In genomic region chr19:56373246-56373645, GRCm38 (mm10) we compare ENCODE assay signal across 35 mouse cellular contexts. TPM values are rescaled to one million over a fixed set of nuclear protein-coding genes. Genes with fewer than 3 reads are reported as not detected.
"Had no signal": no experiment of that assay in that cellular context is flagged by ENCODE, and none has a peak within 500 bp of the region (broad histone marks: within the 10 kb centered on the region; RNA-seq: fewer than 3 reads in every experiment).

No protein-coding gene starts in this region.

- H3K4me2 ChIP-seq: heart, embryonic 11.5 days; heart, embryonic 12.5 days; heart, embryonic 13.5 days; heart, embryonic 15.5 days; hindbrain, embryonic 12.5 days; hindbrain, embryonic 13.5 days; hindbrain, embryonic 14.5 days; hindbrain, embryonic 15.5 days; intestine, embryonic 15.5 days; kidney, embryonic 15.5 days had no signal

- H3K4me1 ChIP-seq: hindbrain, embryonic 10.5 days; hindbrain, embryonic 12.5 days; hindbrain, embryonic 13.5 days; hindbrain, embryonic 15.5 days; kidney, embryonic 15.5 days had no signal

- H3K4me3 ChIP-seq: heart, embryonic 10.5 days; heart, embryonic 12.5 days; heart, embryonic 13.5 days; heart, embryonic 15.5 days; hindbrain, embryonic 10.5 days; hindbrain, embryonic 12.5 days; hindbrain, embryonic 13.5 days; hindbrain, embryonic 15.5 days; intestine, embryonic 15.5 days; kidney, embryonic 15.5 days; layer of hippocampus, adult 2 months had no signal

- H3K36me3 ChIP-seq: hindbrain, embryonic 10.5 days; hindbrain, embryonic 12.5 days; hindbrain, embryonic 13.5 days; hindbrain, embryonic 15.5 days; intestine, embryonic 15.5 days; kidney, embryonic 15.5 days had no signal

- ATAC-seq: hindbrain, embryonic 16.5 days; hindbrain, postnatal 0 days; inflammation-experienced regulatory T-cells, adult 6 months; intestine, embryonic 15.5 days; intestine, embryonic 16.5 days; intestine, postnatal 0 days had no signal

- H3K27me3 ChIP-seq: heart, embryonic 12.5 days; heart, embryonic 13.5 days; heart, embryonic 15.5 days; hindbrain, embryonic 12.5 days; hindbrain, embryonic 13.5 days; hindbrain, embryonic 15.5 days; intestine, embryonic 15.5 days; kidney, embryonic 15.5 days had no signal

- H3K9me3 ChIP-seq: heart, embryonic 10.5 days; heart, embryonic 15.5 days; hindbrain, embryonic 10.5 days; hindbrain, embryonic 12.5 days; hindbrain, embryonic 13.5 days; hindbrain, embryonic 15.5 days; intestine, embryonic 15.5 days; kidney, embryonic 15.5 days had no signal

- H3K27ac ChIP-seq: heart, embryonic 10.5 days; heart, embryonic 13.5 days; heart, embryonic 15.5 days; hindbrain, embryonic 10.5 days; hindbrain, embryonic 12.5 days; hindbrain, embryonic 13.5 days; hindbrain, embryonic 14.5 days; hindbrain, embryonic 15.5 days; hindbrain, postnatal 0 days; intestine, embryonic 15.5 days; kidney, embryonic 15.5 days; kidney, postnatal 0 days; layer of hippocampus, adult 2 months had no signal

- DNase-seq: heart, postnatal 10 days; heart, postnatal 14 days; heart, postnatal 36 days; heart, postnatal 4 days; kidney, adult 11 months; kidney, adult 18-20 months; kidney, adult 2 months; kidney, adult 8-10 months; kidney, adult 9 months; kidney, postnatal 10 days; kidney, postnatal 14 days; kidney, postnatal 25 days; kidney, postnatal 36 days; kidney, postnatal 4 days; layer of hippocampus, adult 9-11 months; layer of hippocampus, postnatal 36 days had no signal

- H3K9ac ChIP-seq: heart, embryonic 12.5 days; heart, embryonic 13.5 days; heart, embryonic 15.5 days; hindbrain, embryonic 12.5 days; hindbrain, embryonic 13.5 days; hindbrain, embryonic 14.5 days; hindbrain, embryonic 15.5 days; intestine, embryonic 15.5 days; kidney, embryonic 15.5 days had no signal

RNA-seq across cellular contexts. Expression of gene Nrap, which starts 16.6 kb away (rescaled TPM):
- polyA plus RNA-seq: inflammation-experienced regulatory T-cells, adult 6 months had no signal
